Mouse (Mus musculus) CH12.LX (cell line): Measurements from ENCODE around the gene Map2. TPM values are rescaled to one million over a fixed set of nuclear protein-coding genes. Genes with fewer than 3 reads are reported as not detected.

Experiments used
- DNase-seq: peaks from one replicate; pipeline ENCODE4 v3.0.0-alpha.2; 2013; ENCODE audit errors: extremely low read depth
- H3K27ac ChIP-seq: 2 replicates; pipeline ENCODE4 v1.5.1; 2012; ENCODE audit warnings: low read depth, mild to moderate bottlenecking, control low read depth, moderate library complexity; ENCODE audit not compliant: insufficient read depth
- H3K27me3 ChIP-seq: replicated peaks from 2 replicates; pipeline ENCODE3; 2012; ENCODE audit warnings: inconsistent platforms
- H3K36me3 ChIP-seq, 2 experiments: replicated peaks in 1 of 2; 2 replicates each; pipeline versions ENCODE3 to v1.6.1; 2012; ENCODE audit warnings: inconsistent platforms in 1 of 2, low read length in 1 of 2, mild to moderate bottlenecking in 1 of 2, mixed read lengths in 1 of 2, moderate library complexity in 1 of 2; ENCODE audit not compliant: control insufficient read depth in 1 of 2, insufficient read depth in 1 of 2
- H3K4me1 ChIP-seq, 2 experiments: 2 replicates each; pipeline ENCODE4 v1.6.1; 2012; ENCODE audit warnings: inconsistent platforms in 1 of 2, moderate library complexity in 1 of 2; ENCODE audit not compliant: insufficient read depth in 2 of 2, control insufficient read depth in 1 of 2
- H3K4me2 ChIP-seq: 2 replicates; pipeline ENCODE4 v1.6.1; 2012; ENCODE audit warnings: low read depth, mild to moderate bottlenecking, control low read depth; ENCODE audit not compliant: poor library complexity, insufficient read depth, severe bottlenecking
- H3K4me3 ChIP-seq, 3 experiments: fragments of 150-350 bp in 1 of 3; sonication (generic) in 1 of 3; replicated peaks in 1 of 3; 2 replicates each; pipeline versions ENCODE3 to v1.5.1; 2011 to 2012; ENCODE audit warnings: low read depth in 2 of 3, low read length in 2 of 3, mild to moderate bottlenecking in 2 of 3, moderate library complexity in 2 of 3, control low read depth in 1 of 3, improper control_type of control experiment in 1 of 3, inconsistent platforms in 1 of 3, mixed read lengths in 1 of 3; ENCODE audit not compliant: poor library complexity in 1 of 3
- H3K79me2 ChIP-seq: replicated peaks from 2 replicates; pipeline ENCODE4 v1.6.1; 2012; ENCODE audit warnings: mild to moderate bottlenecking, moderate library complexity; ENCODE audit not compliant: control insufficient read depth, poor library complexity, insufficient read depth, severe bottlenecking; ENCODE audit errors: extremely low read depth
- H3K9ac ChIP-seq: 2 replicates; pipeline ENCODE4 v1.6.1; 2012; ENCODE audit warnings: low read depth, mild to moderate bottlenecking, control low read depth, moderate library complexity; ENCODE audit not compliant: insufficient read depth
- H3K9me3 ChIP-seq: replicated peaks from 2 replicates; pipeline ENCODE3; 2012; ENCODE audit warnings: low read length, inconsistent platforms, mixed read lengths
- BHLHE40 ChIP-seq: IDR thresholded peaks from 2 replicates; pipeline ENCODE4 v1.6.1; 2011; ENCODE audit warnings: mild to moderate bottlenecking, low read depth, low read length, improper control_type of control experiment
- CHD1 ChIP-seq: IDR thresholded peaks from 2 replicates; pipeline ENCODE4 v1.6.1; 2012; ENCODE audit warnings: low read depth, low read length, improper control_type of control experiment, inconsistent platforms
- CTCF ChIP-seq, 2 experiments: IDR thresholded peaks in 1 of 2; conservative IDR thresholded peaks in 1 of 2; 2 replicates each; pipeline ENCODE4 v1.5.1; 2011 to 2012; ENCODE audit warnings: low read depth in 2 of 2, low read length in 2 of 2, improper control_type of control experiment in 1 of 2, inconsistent platforms in 1 of 2, mild to moderate bottlenecking in 1 of 2, moderate library complexity in 1 of 2
- E2F4 ChIP-seq: IDR thresholded peaks from 2 replicates; pipeline ENCODE4 v1.6.1; 2011; ENCODE audit warnings: low read depth, low read length, improper control_type of control experiment; ENCODE audit not compliant: insufficient replicate concordance
- EP300 ChIP-seq: IDR thresholded peaks from 2 replicates; pipeline ENCODE4 v1.6.1; 2011; ENCODE audit warnings: low read length, improper control_type of control experiment
- GABPA ChIP-seq: IDR thresholded peaks from 2 replicates; pipeline ENCODE4 v1.6.1; 2012; ENCODE audit warnings: low read depth, low read length, improper control_type of control experiment, inconsistent platforms; ENCODE audit not compliant: insufficient replicate concordance
- HCFC1 ChIP-seq: IDR thresholded peaks from 2 replicates; pipeline ENCODE4 v1.6.1; 2012; ENCODE audit warnings: low read depth, mild to moderate bottlenecking, inconsistent platforms, low read length, improper control_type of control experiment
- JUN ChIP-seq: IDR thresholded peaks from 2 replicates; pipeline ENCODE4 v1.6.1; 2011; ENCODE audit warnings: low read depth, mild to moderate bottlenecking, low read length, improper control_type of control experiment, moderate library complexity; ENCODE audit not compliant: insufficient read depth
- JUND ChIP-seq: conservative IDR thresholded peaks from 2 replicates; pipeline ENCODE4 v1.6.1; 2011; ENCODE audit warnings: low read depth, low read length, improper control_type of control experiment
- KAT2A ChIP-seq: IDR thresholded peaks from 2 replicates; pipeline ENCODE4 v1.6.1; 2012; ENCODE audit warnings: low read length, improper control_type of control experiment, inconsistent platforms; ENCODE audit not compliant: insufficient replicate concordance
- MYC ChIP-seq: IDR thresholded peaks from 2 replicates; pipeline ENCODE4 v1.6.1; 2011; ENCODE audit warnings: low read depth, mild to moderate bottlenecking, improper control_type of control experiment, low read length
- NRF1 ChIP-seq: IDR thresholded peaks from 2 replicates; pipeline ENCODE4 v1.6.1; 2014; ENCODE audit warnings: low read depth, mild to moderate bottlenecking, inconsistent platforms, low read length, improper control_type of control experiment, moderate library complexity
- PAX5 ChIP-seq: IDR thresholded peaks from 2 replicates; pipeline ENCODE4 v1.6.1; 2012; ENCODE audit warnings: low read length, inconsistent platforms, mixed read lengths
- POLR2A ChIP-seq: IDR thresholded peaks from 2 replicates; pipeline ENCODE4 v1.6.1; 2011; ENCODE audit warnings: low read depth, mild to moderate bottlenecking, improper control_type of control experiment, low read length
- RAD21 ChIP-seq: IDR thresholded peaks from 2 replicates; pipeline ENCODE4 v1.6.1; 2011; ENCODE audit warnings: low read depth, mild to moderate bottlenecking, low read length, improper control_type of control experiment, moderate library complexity
- TCF12 ChIP-seq: IDR thresholded peaks from 2 replicates; pipeline ENCODE4 v1.6.1; 2014; ENCODE audit warnings: low read depth, mild to moderate bottlenecking, inconsistent platforms, low read length, improper control_type of control experiment
- ZKSCAN1 ChIP-seq: IDR thresholded peaks from 2 replicates; pipeline ENCODE4 v1.6.1; 2012; ENCODE audit warnings: low read depth, inconsistent platforms, low read length, improper control_type of control experiment, borderline replicate concordance
- ZNF384 ChIP-seq: IDR thresholded peaks from 2 replicates; pipeline ENCODE4 v1.6.1; 2012; ENCODE audit warnings: low read depth, low read length, improper control_type of control experiment, inconsistent platforms
- dilution Hi-C: fragments of 300-500 bp; cut with MboI; formaldehyde crosslinking; loops from 2 replicates; pipeline ENCODE4 v1.14.3; 2020; ENCODE audit warnings: low sequenced_read_pairs; ENCODE audit not compliant: extremely low pct_unique_long_range_greater_than_20kb, extremely low pct_ligation_motif_present
- in situ Hi-C: fragments of 300-500 bp; cut with MboI; formaldehyde crosslinking; loops from 3 replicates; pipeline ENCODE4 v1.14.3; 2019; ENCODE audit warnings: low sequenced_read_pairs, low pct_ligation_motif_present, low pct_unique_long_range_greater_than_20kb, mixed read lengths
- polyA plus RNA-seq: library from polyadenylated mRNA; unstranded; fragments of >175 nt; gene quantifications from 2 replicates; pipeline ENCODE4 v1.2.1, GENCODE M21; 2012; ENCODE audit warnings: low read depth; ENCODE audit not compliant: insufficient read length
- total RNA-seq, 2 experiments: library from RNA; depleted of rRNA; stranded (reverse); fragments of 300-350 nt in 1 of 2; fragments of >200 nt in 1 of 2; gene quantifications; 2 replicates each; pipeline ENCODE4 v1.2.3; 2012 to 2014

The Map2 gene
- total and polyA plus RNA-seq, 3 experiments, result 1.5 to 6.5 (median 5.9) TPM

DNA sequence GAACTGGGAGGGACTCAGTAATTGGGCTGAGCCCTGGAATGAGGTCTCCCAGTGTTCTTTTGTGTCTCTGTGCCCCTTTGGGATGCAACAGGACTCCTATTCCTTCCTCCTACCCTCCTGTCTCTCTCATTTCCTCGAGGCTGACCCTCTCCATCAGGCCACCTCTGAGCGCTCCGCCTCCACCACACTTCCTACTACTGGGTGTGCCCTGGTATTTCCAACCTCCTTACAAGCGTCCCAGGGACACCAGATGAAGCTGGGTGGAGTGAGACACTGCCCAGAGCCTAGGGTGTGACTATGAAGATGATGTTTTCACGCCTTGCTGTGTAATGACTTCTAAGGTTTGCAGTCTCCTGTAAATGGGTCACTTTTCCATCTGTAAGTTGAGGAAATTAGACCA lies 1.4 kb upstream of the Map2 start:
- DNase-seq, result no peak
- in situ Hi-C loops, result no loop called here

GRCm38 (mm10) chr1:66176012-66176837 lies 1.2 kb downstream of the Map2 start:
- TF ChIP-seq MYC (no peak), EP300 (no peak), JUN (no peak), POLR2A (no peak), ZKSCAN1 (no peak)
- no peaks in the 10 kb centered on the region for H3K36me3 ChIP-seq
- no peaks in the 10 kb centered on the region for H3K79me2 ChIP-seq
- dilution Hi-C loops (no loop called here), in situ Hi-C loops (no loop called here)
- no peaks in the 10 kb centered on the region for H3K9me3 ChIP-seq
- H3K27ac ChIP-seq, result no peak overlapping the region
- H3K4me1 ChIP-seq, result peaks cover 0 to 21% of the 10 kb centered on the region in 2 experiments; a peak in 2 of 4 replicates
- H3K9ac ChIP-seq, result no peak overlapping the region
- peak; percentile 11 for DNase-seq
- H3K27me3 ChIP-seq, result no peaks in the 10 kb centered on the region
- H3K4me2 ChIP-seq, result peak overlapping the region; percentile 71
- peak overlapping the region in 1 of 3 experiments; percentile 64 for H3K4me3 ChIP-seq

More for the DNA sequence above, 1.4 kb upstream of the Map2 start:
- H3K9ac ChIP-seq, result no peak overlapping the region
- no peaks in the 10 kb centered on the region for H3K27me3 ChIP-seq
- dilution Hi-C loops, result no loop called here
- H3K9me3 ChIP-seq, result no peaks in the 10 kb centered on the region
- TF ChIP-seq CHD1 (no peak), PAX5 (no peak), NRF1 (no peak), KAT2A (no peak), BHLHE40 (no peak), ZKSCAN1 (no peak), CTCF (conservative IDR thresholded peaks at IDR 0.05 in 1 of 2, IDR thresholded peaks at IDR 0.05 in 1 of 2; ENCODE audit: low read depth in 2 of 2, low read length in 2 of 2) (no peak), ZNF384 (no peak), TCF12 (no peak), RAD21 (no peak), MYC (no peak), HCFC1 (no peak), E2F4 (no peak), GABPA (no peak), JUND (no peak)
- peaks cover 0 to 24% of the 10 kb centered on the region in 2 experiments; a peak in 2 of 4 replicates for H3K4me1 ChIP-seq
- no peak overlapping the region for H3K4me3 ChIP-seq
- no peaks in the 10 kb centered on the region for H3K36me3 ChIP-seq
- no peak overlapping the region for H3K27ac ChIP-seq
- no peaks in the 10 kb centered on the region for H3K79me2 ChIP-seq
- H3K4me2 ChIP-seq, result no peak overlapping the region
